Mouse (Mus musculus): ENCODE results near the gene Adcy1. TPM values are rescaled to one million over a fixed set of nuclear protein-coding genes. Genes with fewer than 3 reads are reported as not detected.

Adcy1 gene
- polyA plus RNA-seq, 1 experiment = 2.3 TPM

DNA sequence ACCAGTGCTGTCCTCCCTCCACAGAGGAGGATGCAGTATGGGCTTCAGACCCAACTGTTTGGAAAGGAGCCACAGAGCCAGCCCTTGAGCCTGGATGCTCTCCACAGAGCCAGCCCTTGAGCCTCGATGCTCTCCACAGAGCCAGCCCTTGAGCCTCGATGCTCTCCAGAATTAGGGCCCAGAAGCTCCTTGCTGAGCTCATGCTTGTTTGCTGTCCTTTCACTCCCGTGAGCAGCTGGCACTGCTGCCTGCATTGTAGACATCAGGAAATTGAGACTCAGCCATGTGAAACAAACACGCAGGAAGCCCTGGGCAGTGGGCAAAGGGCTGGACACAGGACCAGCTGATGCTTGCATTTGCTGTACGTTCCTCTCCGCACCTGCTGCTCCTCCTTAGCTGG is 38.4 kb downstream of the Adcy1 start:
- no peak overlapping the region for H3K4me3 ChIP-seq (ENCODE audit: control insufficient read depth, insufficient read depth, low read length)
- TF ChIP-seq POLR2A (IDR thresholded peaks at IDR 0.05; ENCODE audit: control insufficient read depth, extremely low read depth, insufficient read depth, low read length, poor library complexity) (no peak), CTCF (IDR thresholded peaks at IDR 0.05; ENCODE audit: borderline replicate concordance, control insufficient read depth, extremely low read depth, insufficient read depth, low read length, poor library complexity) (no peak)
- 89% methylated on average over 6 of the region's 6 CpGs for WGBS
- H3K4me1 ChIP-seq (replicated peaks; ENCODE audit: control insufficient read depth, insufficient read depth, low read length) = no peaks in the 10 kb centered on the region
- no peak for DNase-seq
- H3K27me3 ChIP-seq (ENCODE audit: control insufficient read depth, insufficient read depth, low read length) = no peaks in the 10 kb centered on the region
- no peaks in the 10 kb centered on the region for H3K36me3 ChIP-seq (ENCODE audit: control insufficient read depth, insufficient read depth, low read length)
- no peak overlapping the region for H3K27ac ChIP-seq (ENCODE audit: control insufficient read depth, insufficient read depth, low read length)

DNA sequence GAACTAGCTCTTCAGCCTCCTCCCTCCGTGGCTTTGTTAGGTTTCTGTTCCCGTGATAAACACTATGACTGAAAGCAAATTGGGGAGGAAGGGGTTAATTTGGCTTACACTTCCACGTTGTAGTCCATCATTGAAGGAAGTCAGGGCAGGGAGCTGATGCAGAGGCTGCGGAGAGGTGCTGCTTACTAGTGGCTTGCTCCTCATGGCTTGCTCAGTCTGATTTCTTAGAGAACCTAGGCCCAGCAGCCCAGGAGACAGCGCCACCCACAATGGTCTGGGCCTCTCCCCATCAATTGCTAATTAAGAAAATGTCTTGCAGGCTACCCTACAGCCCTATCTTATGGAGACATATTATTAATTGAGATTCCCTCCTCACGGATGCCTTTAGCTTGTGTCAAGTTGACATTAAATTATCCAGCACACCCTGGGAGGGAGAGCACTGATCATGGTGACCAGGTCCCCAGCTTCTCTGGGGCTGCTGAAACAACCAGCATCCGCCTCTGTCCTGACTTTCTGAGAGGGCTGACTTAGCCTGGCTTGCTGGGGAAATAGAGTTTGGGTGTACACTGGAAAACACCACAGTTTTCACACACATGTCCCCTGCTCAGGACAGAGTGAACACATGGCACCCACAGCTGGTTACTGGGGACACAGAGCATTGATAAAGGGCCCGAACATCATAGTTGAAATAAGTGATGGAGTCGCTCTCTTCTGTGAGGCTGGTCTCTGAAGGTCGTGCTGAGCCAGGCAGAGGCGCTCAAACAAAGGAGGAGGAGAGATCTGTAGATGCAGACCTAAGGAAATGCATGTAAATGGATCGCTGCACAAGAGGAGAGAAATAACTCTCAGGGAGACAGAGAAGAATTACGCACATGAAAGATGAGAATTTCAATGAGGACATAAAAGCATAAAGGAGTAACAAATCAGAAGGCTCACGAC is 39.2 kb downstream of the Adcy1 start:
- TF ChIP-seq CTCF (IDR thresholded peaks at IDR 0.05; ENCODE audit: borderline replicate concordance, control insufficient read depth, extremely low read depth, insufficient read depth, low read length, poor library complexity) = no peak
- no peak for TF ChIP-seq POLR2A (IDR thresholded peaks at IDR 0.05; ENCODE audit: control insufficient read depth, extremely low read depth, insufficient read depth, low read length, poor library complexity)
- H3K27ac ChIP-seq (ENCODE audit: control insufficient read depth, insufficient read depth, low read length) = no peak overlapping the region
- DNase-seq = no peak
- H3K27me3 ChIP-seq (ENCODE audit: control insufficient read depth, insufficient read depth, low read length) = no peaks in the 10 kb centered on the region
- no peak overlapping the region for H3K4me3 ChIP-seq (ENCODE audit: control insufficient read depth, insufficient read depth, low read length)
- H3K36me3 ChIP-seq (ENCODE audit: control insufficient read depth, insufficient read depth, low read length) = no peaks in the 10 kb centered on the region
- no peaks in the 10 kb centered on the region for H3K4me1 ChIP-seq (replicated peaks; ENCODE audit: control insufficient read depth, insufficient read depth, low read length)
- 77% methylated on average over 14 of the region's 14 CpGs for WGBS

DNA sequence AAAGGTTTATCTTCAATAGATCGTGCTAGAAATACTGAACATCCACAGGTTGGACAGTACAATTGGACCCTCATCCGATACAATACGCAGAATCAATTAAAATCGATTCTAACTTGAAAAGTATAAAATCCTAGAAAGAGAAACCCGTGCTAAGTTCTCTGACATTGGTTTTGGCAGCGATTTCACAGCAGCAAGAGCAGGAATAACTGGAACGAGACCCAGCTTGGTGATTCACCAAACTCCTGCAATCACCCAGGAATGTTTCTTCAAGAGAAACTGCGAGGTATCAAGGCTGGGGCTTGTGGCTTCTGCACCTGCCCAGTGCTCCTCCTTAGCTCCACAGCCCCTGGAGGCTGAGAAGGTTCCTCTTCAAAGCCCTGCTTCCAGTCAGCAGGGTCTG is 42.0 kb downstream of the Adcy1 start:
- H3K4me1 ChIP-seq (replicated peaks; ENCODE audit: control insufficient read depth, insufficient read depth, low read length) = no peaks in the 10 kb centered on the region
- TF ChIP-seq POLR2A (IDR thresholded peaks at IDR 0.05; ENCODE audit: control insufficient read depth, extremely low read depth, insufficient read depth, low read length, poor library complexity) (no peak), CTCF (IDR thresholded peaks at IDR 0.05; ENCODE audit: borderline replicate concordance, control insufficient read depth, extremely low read depth, insufficient read depth, low read length, poor library complexity) (no peak)
- no peak overlapping the region for H3K4me3 ChIP-seq (ENCODE audit: control insufficient read depth, insufficient read depth, low read length)
- no peak overlapping the region for H3K27ac ChIP-seq (ENCODE audit: control insufficient read depth, insufficient read depth, low read length)
- no peaks in the 10 kb centered on the region for H3K27me3 ChIP-seq (ENCODE audit: control insufficient read depth, insufficient read depth, low read length)
- DNase-seq = no peak
- WGBS = 88% methylated on average over 8 of the region's 8 CpGs
- no peaks in the 10 kb centered on the region for H3K36me3 ChIP-seq (ENCODE audit: control insufficient read depth, insufficient read depth, low read length)

DNA sequence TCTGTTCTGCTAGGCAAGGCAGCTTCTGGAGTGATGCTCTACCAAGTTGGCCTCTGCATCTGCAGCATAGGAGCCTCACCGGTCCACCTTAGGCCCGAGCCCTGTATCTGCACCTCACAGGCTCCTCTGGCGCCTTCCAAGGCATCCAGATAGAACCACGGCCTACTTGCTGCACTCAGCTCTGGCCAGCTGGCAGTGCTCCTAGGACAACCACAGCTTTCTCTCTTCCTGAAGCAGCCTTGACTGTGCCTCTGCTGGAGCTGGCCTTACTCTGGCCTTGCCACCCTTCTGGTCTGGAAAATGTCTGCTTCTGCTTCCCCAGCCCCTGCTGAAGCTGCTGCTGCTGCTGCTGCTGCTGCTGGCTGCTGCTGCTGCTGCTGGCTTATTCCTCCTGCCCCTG is 45.8 kb downstream of the Adcy1 start:
- H3K27me3 ChIP-seq (ENCODE audit: control insufficient read depth, insufficient read depth, low read length) = no peaks in the 10 kb centered on the region
- TF ChIP-seq POLR2A (IDR thresholded peaks at IDR 0.05; ENCODE audit: control insufficient read depth, extremely low read depth, insufficient read depth, low read length, poor library complexity) (no peak), CTCF (IDR thresholded peaks at IDR 0.05; ENCODE audit: borderline replicate concordance, control insufficient read depth, extremely low read depth, insufficient read depth, low read length, poor library complexity) (no peak)
- H3K36me3 ChIP-seq (ENCODE audit: control insufficient read depth, insufficient read depth, low read length) = no peaks in the 10 kb centered on the region
- no peaks in the 10 kb centered on the region for H3K4me1 ChIP-seq (replicated peaks; ENCODE audit: control insufficient read depth, insufficient read depth, low read length)
- H3K4me3 ChIP-seq (ENCODE audit: control insufficient read depth, insufficient read depth, low read length) = no peak overlapping the region
- no peak overlapping the region for H3K27ac ChIP-seq (ENCODE audit: control insufficient read depth, insufficient read depth, low read length)
- WGBS = 90% methylated on average over 4 of the region's 4 CpGs
- no peak for DNase-seq

DNA sequence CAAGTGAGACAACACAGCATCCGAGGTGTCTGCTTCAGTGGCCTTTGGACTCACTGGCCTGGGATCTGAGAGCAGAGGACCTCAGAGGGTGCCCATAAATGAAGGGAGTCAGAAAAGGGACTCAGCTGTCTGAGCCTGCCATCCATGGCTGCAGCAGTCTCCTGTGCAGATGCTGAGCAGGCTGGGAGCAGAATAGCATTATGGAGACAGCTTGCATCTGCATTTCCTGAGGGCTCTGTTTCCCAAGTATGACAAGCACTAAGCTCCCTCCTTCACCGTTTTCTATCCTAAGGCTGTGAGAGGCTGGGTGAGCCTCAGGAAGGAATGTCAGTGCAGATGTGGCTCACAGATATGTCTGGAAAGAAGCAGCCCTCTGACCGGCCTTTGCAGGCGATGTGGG is 49.8 kb downstream of the Adcy1 start:
- WGBS = 80% methylated on average over 4 of the region's 4 CpGs
- TF ChIP-seq POLR2A (IDR thresholded peaks at IDR 0.05; ENCODE audit: control insufficient read depth, extremely low read depth, insufficient read depth, low read length, poor library complexity) = no peak
- TF ChIP-seq CTCF (IDR thresholded peaks at IDR 0.05; ENCODE audit: borderline replicate concordance, control insufficient read depth, extremely low read depth, insufficient read depth, low read length, poor library complexity) = no peak
- Histone ChIP-seq H3K27me3 (ENCODE audit: control insufficient read depth, insufficient read depth, low read length) (no peaks in the 10 kb centered on the region), H3K4me1 (replicated peaks; ENCODE audit: control insufficient read depth, insufficient read depth, low read length) (no peaks in the 10 kb centered on the region), H3K36me3 (ENCODE audit: control insufficient read depth, insufficient read depth, low read length) (no peaks in the 10 kb centered on the region), H3K4me3 (ENCODE audit: control insufficient read depth, insufficient read depth, low read length) (no peak overlapping the region), H3K27ac (ENCODE audit: control insufficient read depth, insufficient read depth, low read length) (no peak overlapping the region)
- no peak for DNase-seq

DNA sequence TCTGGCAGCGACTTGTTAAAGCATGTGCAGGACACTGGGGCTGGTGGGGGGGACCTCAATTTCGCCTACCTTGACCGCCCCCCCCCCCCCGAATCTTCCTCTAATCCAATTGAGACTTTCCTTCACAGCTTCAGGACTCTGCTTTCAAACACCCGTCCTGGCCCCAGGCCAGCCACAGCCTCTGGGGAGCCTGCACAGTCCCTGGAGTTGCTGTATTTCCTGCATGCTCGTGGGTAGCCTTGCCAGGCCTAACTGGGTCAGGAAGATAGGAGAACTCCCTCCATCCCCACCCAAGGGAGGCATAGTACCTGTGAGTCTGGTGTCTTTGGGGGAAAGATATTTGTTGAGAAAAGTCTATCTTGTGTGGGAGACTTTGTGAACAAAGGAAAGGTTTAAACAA is 50.4 kb downstream of the Adcy1 start:
- 52% methylated on average over 5 of the region's 6 CpGs for WGBS
- no peak for DNase-seq

More for the DNA sequence above, 50.4 kb downstream of the Adcy1 start:
- no peak for TF ChIP-seq POLR2A (IDR thresholded peaks at IDR 0.05; ENCODE audit: control insufficient read depth, extremely low read depth, insufficient read depth, low read length, poor library complexity)
- no peak for TF ChIP-seq CTCF (IDR thresholded peaks at IDR 0.05; ENCODE audit: borderline replicate concordance, control insufficient read depth, extremely low read depth, insufficient read depth, low read length, poor library complexity)
- no peaks in the 10 kb centered on the region for H3K36me3 ChIP-seq (ENCODE audit: control insufficient read depth, insufficient read depth, low read length)
- H3K27ac ChIP-seq (ENCODE audit: control insufficient read depth, insufficient read depth, low read length) = no peak overlapping the region
- H3K27me3 ChIP-seq (ENCODE audit: control insufficient read depth, insufficient read depth, low read length) = no peaks in the 10 kb centered on the region
- H3K4me1 ChIP-seq (replicated peaks; ENCODE audit: control insufficient read depth, insufficient read depth, low read length) = no peaks in the 10 kb centered on the region
- no peak overlapping the region for H3K4me3 ChIP-seq (ENCODE audit: control insufficient read depth, insufficient read depth, low read length)

All from thymus, adult 2 months (tissue).